Mouse (Mus musculus) lung, postnatal 0 days (tissue): ENCODE results near the gene Katnbl1. TPM values are rescaled to one million over a fixed set of nuclear protein-coding genes. Genes with fewer than 3 reads are reported as not detected.

Source experiments
- ATAC-seq: fragments of 200-750 bp; cut with Nextera tagmentation; 2 replicates; pipeline ENCODE4 v1.8.0; 2017; ENCODE audit warnings: moderate library complexity
- DNase-seq: peaks from one replicate; pipeline ENCODE4 v3.0.0-alpha.2; 2016; ENCODE audit warnings: low spot score
- H3K27ac ChIP-seq: fragments of 300-500 bp; sonication (generic); 2 replicates; pipeline ENCODE4 v1.5.1; 2014; ENCODE audit warnings: antibody characterized with exemption, mild to moderate bottlenecking, low read length, mixed read lengths
- H3K27me3 ChIP-seq: fragments of 300-500 bp; sonication (generic); replicated peaks from 2 replicates; pipeline ENCODE4 v1.6.1; 2014; ENCODE audit warnings: low read length, mixed read lengths; ENCODE audit not compliant: insufficient read depth
- H3K36me3 ChIP-seq: fragments of 300-500 bp; sonication (generic); 2 replicates; pipeline ENCODE4 v1.6.1; 2014; ENCODE audit warnings: low read length, mixed read lengths; ENCODE audit not compliant: insufficient read depth
- H3K4me1 ChIP-seq: fragments of 300-500 bp; sonication (generic); 2 replicates; pipeline ENCODE4 v1.6.1; 2014; ENCODE audit warnings: antibody characterized with exemption, low read depth, low read length, mixed read lengths; ENCODE audit not compliant: insufficient read depth
- H3K4me2 ChIP-seq: fragments of 300-500 bp; sonication (generic); replicated peaks from 2 replicates; pipeline ENCODE4 v1.6.1; 2014; ENCODE audit warnings: low read depth, mild to moderate bottlenecking, low read length, moderate library complexity, mixed read lengths
- H3K4me3 ChIP-seq: fragments of 300-500 bp; sonication (generic); 2 replicates; pipeline ENCODE4 v1.5.1; 2014; ENCODE audit warnings: low read depth, low read length
- H3K9ac ChIP-seq: fragments of 300-500 bp; sonication (generic); replicated peaks from 2 replicates; pipeline ENCODE4 v1.6.1; 2014; ENCODE audit warnings: low read depth, mild to moderate bottlenecking
- H3K9me3 ChIP-seq: fragments of 300-500 bp; sonication (generic); 2 replicates; pipeline ENCODE4 v1.6.1; 2016; ENCODE audit warnings: low read length, mixed read lengths
- CTCF ChIP-seq: IDR thresholded peaks from 2 replicates; pipeline ENCODE4 v1.5.1; 2016; ENCODE audit warnings: antibody characterized with exemption, mild to moderate bottlenecking
- EP300 ChIP-seq: IDR thresholded peaks from 2 replicates; pipeline ENCODE4 v1.6.1; 2016; ENCODE audit warnings: antibody characterized with exemption, mild to moderate bottlenecking, control low read depth
- WGBS: fragments of 180-500 bp; shearing (Covaris S2); extraction: QIAGEN DNeasy Blood & Tissue Kit; methylation state at CpG from one replicate; pipeline ENCODE4 v1.1.7; 2014; 5-methylcytosine and 5-hydroxymethylcytosine counted together
- polyA plus RNA-seq: library from polyadenylated mRNA; unstranded; fragments of >200 nt; fragmentation: Nextera tagmentation; extraction: Ambion mirVana; gene quantifications from 2 replicates; pipeline ENCODE4 v1.2.1, GENCODE M21; 2015

The Katnbl1 gene
- 22.3 and 24.4 TPM in 2 replicates for polyA plus RNA-seq

- DNase-seq: peak; percentile 96
- under 1% methylated on average over 68 of the region's 72 CpGs for WGBS
Observed at GRCm38 (mm10) chr2:112378973-112379898, at the start of gene Katnbl1. Gene Katnbl1, plus strand, starts transcription at chr2:112379211.

DNA sequence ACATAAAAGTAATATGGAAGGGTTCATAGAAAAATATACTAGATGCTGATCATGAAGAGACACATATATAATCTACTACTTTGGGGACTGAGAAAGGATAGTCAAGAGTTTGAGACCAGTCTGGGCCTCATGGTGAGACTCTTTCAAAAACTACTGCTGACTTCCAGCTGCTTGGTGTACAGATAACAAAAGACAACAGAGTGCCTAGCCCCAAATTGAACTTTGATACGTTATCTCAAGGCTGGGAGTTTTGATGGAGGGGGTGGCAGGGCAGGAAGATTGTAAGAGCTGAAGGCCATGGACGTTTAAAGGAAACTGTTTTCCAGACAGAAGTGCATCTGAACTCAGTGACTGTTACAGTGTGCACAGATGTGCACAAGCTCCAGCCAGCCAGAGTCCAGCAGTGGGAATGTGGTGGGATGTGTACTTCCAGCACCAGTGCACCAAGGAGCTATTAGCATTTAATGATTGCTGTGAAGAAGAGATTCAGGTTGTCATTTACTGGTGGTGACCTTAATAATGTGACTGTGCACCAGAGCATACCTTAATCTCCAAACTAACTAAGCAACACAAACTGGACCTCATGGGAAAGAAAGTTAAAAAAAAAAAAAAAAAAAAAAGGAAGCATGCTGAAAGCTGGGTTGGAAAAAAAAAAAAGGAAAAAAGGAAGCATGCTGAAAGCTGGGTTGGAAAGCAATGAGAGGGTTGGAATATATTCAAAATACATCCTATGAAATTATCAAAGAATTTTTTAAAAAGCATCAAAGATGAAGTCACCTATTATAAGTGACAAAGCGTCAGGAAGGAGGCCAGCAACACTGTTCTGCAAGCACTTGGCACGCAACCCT lies 46.7 kb upstream of the Katnbl1 start:
- H3K4me2 ChIP-seq: no peak overlapping the region
- no peaks in the 10 kb centered on the region for H3K9me3 ChIP-seq
- H3K4me3 ChIP-seq: no peak overlapping the region
- H3K9ac ChIP-seq: no peak overlapping the region
- peaks cover 7% of the 10 kb centered on the region; the same call in 1 of the 2 replicates for H3K36me3 ChIP-seq
- DNase-seq (peak; percentile 28), ATAC-seq (no peak)
- H3K4me1 ChIP-seq: no peaks in the 10 kb centered on the region
- no peaks in the 10 kb centered on the region for H3K27me3 ChIP-seq
- no peak overlapping the region for H3K27ac ChIP-seq
- WGBS: 44% methylated on average over 4 of the region's 4 CpGs
- TF ChIP-seq EP300 (no peak), CTCF (no peak)

More at GRCm38 (mm10) chr2:112378973-112379898, at the start of gene Katnbl1:
- H3K27ac ChIP-seq: peak within 1 kb of the TSS; percentile 85
- peak within 1 kb of the TSS; percentile 93 for H3K4me3 ChIP-seq
- H3K27me3 ChIP-seq: no peaks in the 10 kb centered on the region
- peak within 1 kb of the TSS; percentile 93 for H3K9ac ChIP-seq
- no peaks in the 10 kb centered on the region for H3K9me3 ChIP-seq
- no peaks in the 10 kb centered on the region for H3K36me3 ChIP-seq
- H3K4me1 ChIP-seq: peaks cover 4% of the 10 kb centered on the region
- H3K4me2 ChIP-seq: peak within 1 kb of the TSS; percentile 76
- TF ChIP-seq CTCF (peak; percentile 98), EP300 (no peak)
- ATAC-seq: peak; percentile 100

GRCm38 (mm10) chr2:112337211-112337610 lies 41.8 kb upstream of the Katnbl1 start:
- Histone ChIP-seq H3K27ac (no peak overlapping the region), H3K36me3 (peaks cover 26% of the 10 kb centered on the region), H3K27me3 (no peaks in the 10 kb centered on the region), H3K4me2 (no peak overlapping the region), H3K4me1 (no peaks in the 10 kb centered on the region), H3K4me3 (no peak overlapping the region), H3K9ac (no peak overlapping the region), H3K9me3 (no peaks in the 10 kb centered on the region)
- ATAC-seq (no peak), DNase-seq (no peak)
- TF ChIP-seq CTCF (no peak), EP300 (no peak)
- WGBS: 92% methylated on average over 6 of the region's 6 CpGs

DNA sequence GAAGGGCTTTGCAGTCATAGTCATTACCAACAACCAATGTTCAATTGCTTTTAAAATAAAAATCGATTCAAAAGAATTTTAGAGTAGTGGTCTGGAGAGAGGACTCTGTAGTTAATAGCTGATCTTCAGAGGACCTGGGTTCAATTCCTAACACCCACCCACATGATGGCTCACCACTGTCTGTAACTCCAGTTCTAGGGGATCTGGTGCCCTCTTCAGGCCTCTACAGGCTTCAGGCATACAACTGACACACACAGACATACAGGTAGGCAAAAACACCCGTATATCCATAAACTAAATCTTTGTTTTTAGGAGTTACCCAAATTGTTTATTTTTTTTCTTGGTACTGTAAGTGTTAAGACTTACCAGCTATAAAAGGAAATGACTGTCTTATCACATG lies 39.3 kb upstream of the Katnbl1 start:
- Histone ChIP-seq H3K36me3 (peaks cover 31% of the 10 kb centered on the region), H3K27me3 (no peaks in the 10 kb centered on the region), H3K4me1 (no peaks in the 10 kb centered on the region), H3K27ac (no peak overlapping the region), H3K9ac (no peak overlapping the region), H3K4me2 (no peak overlapping the region), H3K4me3 (no peak overlapping the region), H3K9me3 (no peaks in the 10 kb centered on the region)
- DNase-seq (no peak), ATAC-seq (no peak)
- TF ChIP-seq CTCF (peak; percentile 53), EP300 (no peak)
- WGBS: 77% methylated on average over 2 of the region's 2 CpGs

DNA sequence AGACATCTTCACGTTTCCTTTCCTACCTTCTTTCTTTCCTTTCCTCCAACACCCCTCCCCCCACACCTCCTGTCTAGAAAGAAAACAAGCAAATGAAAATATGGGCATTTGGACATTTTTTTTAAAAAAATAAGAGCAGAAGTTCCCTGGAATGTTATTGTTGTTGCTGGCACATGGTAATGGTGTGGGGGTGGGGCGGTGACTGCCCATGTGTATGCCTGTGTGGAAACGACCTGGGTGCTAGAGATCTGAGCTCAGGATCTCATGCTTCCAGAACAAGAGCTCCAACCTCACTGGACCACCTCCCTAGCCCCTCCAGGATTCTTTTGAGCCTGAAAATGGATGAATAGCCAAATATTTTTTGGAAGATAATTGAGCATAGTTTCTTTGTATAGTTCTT lies 37.9 kb upstream of the Katnbl1 start:
- peaks cover 30% of the 10 kb centered on the region for H3K36me3 ChIP-seq
- ATAC-seq: no peak

DNA sequence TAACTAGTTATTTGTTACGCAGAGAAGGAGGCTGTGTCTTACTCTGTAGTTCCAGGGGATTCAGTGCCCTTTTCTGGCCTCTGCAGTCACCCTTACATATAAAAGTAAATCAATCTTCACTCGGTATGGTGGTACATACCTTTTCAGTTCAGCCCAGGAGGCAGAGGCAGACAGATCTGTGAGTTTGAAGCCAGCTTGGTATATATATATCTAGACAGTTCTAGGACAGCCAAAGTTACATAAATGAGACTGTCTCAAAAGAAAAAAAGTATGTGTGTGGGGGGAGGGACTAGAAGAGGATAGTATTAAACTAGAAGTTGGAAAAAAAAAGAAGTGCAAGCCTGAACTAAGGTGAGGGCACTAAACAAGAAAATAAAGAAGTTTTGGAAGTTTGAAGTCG lies 30.8 kb upstream of the Katnbl1 start:
- H3K36me3 ChIP-seq: peaks cover 35% of the 10 kb centered on the region

More for the DNA sequence above, 37.9 kb upstream of the Katnbl1 start:
- Histone ChIP-seq H3K4me2 (no peak overlapping the region), H3K4me1 (no peaks in the 10 kb centered on the region), H3K27me3 (no peaks in the 10 kb centered on the region), H3K9ac (no peak overlapping the region), H3K4me3 (no peak overlapping the region), H3K27ac (no peak overlapping the region), H3K9me3 (no peaks in the 10 kb centered on the region)
- TF ChIP-seq EP300 (no peak), CTCF (no peak)
- no peak for DNase-seq
- WGBS: 62% methylated on average over 3 of the region's 3 CpGs

More for the DNA sequence above, 30.8 kb upstream of the Katnbl1 start:
- 94% methylated on average over 3 of the region's 3 CpGs for WGBS
- H3K4me2 ChIP-seq: no peak overlapping the region
- H3K4me1 ChIP-seq: no peaks in the 10 kb centered on the region
- no peak overlapping the region for H3K9ac ChIP-seq
- no peak for ATAC-seq
- TF ChIP-seq CTCF: no peak
- TF ChIP-seq EP300: no peak
- H3K9me3 ChIP-seq: no peaks in the 10 kb centered on the region
- no peak overlapping the region for H3K4me3 ChIP-seq
- no peak overlapping the region for H3K27ac ChIP-seq
- DNase-seq: no peak
- H3K27me3 ChIP-seq: no peaks in the 10 kb centered on the region
